Mouse (Mus musculus) cortical plate, adult 2 months (tissue): ENCODE results near the gene Gzmm.

Experiments used
- CTCF ChIP-seq: fragments of 200-500 bp; IDR thresholded peaks from 2 replicates; pipeline ENCODE4 v1.5.1; 2011; ENCODE audit warnings: mild to moderate bottlenecking, control low read depth, low read length; ENCODE audit not compliant: insufficient read depth; ENCODE audit errors: extremely low read depth
- POLR2A ChIP-seq: fragments of 200-500 bp; IDR thresholded peaks from 2 replicates; pipeline ENCODE4 v1.6.1; 2011; ENCODE audit warnings: mild to moderate bottlenecking, low read length, control low read depth; ENCODE audit not compliant: insufficient read depth; ENCODE audit errors: extremely low read depth

DNA sequence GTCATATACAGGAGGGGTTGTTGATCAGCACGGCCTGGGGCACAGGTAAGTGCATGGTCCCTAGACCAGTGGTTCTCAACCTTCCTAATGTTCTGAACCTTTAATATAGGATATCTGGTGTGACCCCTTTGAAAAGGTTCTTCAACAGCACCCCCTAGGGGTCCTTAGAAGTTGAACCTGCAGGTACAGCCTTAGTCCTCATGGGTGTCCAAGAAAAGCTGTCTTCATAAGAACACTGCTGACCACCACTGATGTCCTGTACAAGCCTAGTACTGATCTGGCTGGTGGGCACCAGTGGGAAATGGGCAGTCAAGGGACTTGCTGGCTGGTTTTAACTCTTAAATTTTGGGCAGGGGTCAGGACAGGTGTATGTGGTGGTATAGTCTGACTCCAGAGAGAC lies 23.2 kb downstream of the Gzmm start:
- TF ChIP-seq POLR2A (no peak), CTCF (peak; percentile 19; the same call in 1 of the 2 replicates)
